Mouse (Mus musculus) midbrain, embryonic 11.5 days (tissue): ENCODE data around the gene Actl6b. TPM values are rescaled to one million over a fixed set of nuclear protein-coding genes. Genes with fewer than 3 reads are reported as not detected.
"Not testable (repeated sequence)": the region's sequence is repeated elsewhere in the genome, so short reads cannot be mapped to it uniquely, and the experiment has no call there.

Source experiments
- ATAC-seq: fragments of 200-750 bp; cut with Nextera tagmentation; 2 replicates; pipeline ENCODE4 v1.8.0; 2017; ENCODE audit warnings: moderate TSS enrichment, moderate library complexity; ENCODE audit not compliant: low FRiP score
- DNase-seq: peaks from one replicate; pipeline ENCODE4 v3.0.0; 2015; ENCODE audit warnings: low spot score; ENCODE audit errors: missing footprints
- H3K27ac ChIP-seq: fragments of 300-500 bp; sonication (generic); 2 replicates; pipeline ENCODE4 v1.5.1; 2014; ENCODE audit warnings: low read depth, low read length
- H3K27me3 ChIP-seq: fragments of 300-500 bp; sonication (generic); 2 replicates; pipeline ENCODE4 v1.6.1; 2014; ENCODE audit warnings: mild to moderate bottlenecking, low read length, moderate library complexity, mixed read lengths; ENCODE audit not compliant: control insufficient read depth, insufficient read depth
- H3K36me3 ChIP-seq: fragments of 300-500 bp; sonication (generic); 2 replicates; pipeline ENCODE4 v1.6.1; 2014; ENCODE audit warnings: mild to moderate bottlenecking, low read length, moderate library complexity, mixed read lengths; ENCODE audit not compliant: control insufficient read depth, insufficient read depth
- H3K4me1 ChIP-seq: fragments of 300-500 bp; sonication (generic); 2 replicates; pipeline ENCODE4 v1.6.1; 2014; ENCODE audit warnings: low read length; ENCODE audit not compliant: control insufficient read depth, insufficient read depth
- H3K4me2 ChIP-seq: fragments of 300-500 bp; sonication (generic); 2 replicates; pipeline ENCODE4 v1.6.1; 2014; ENCODE audit warnings: mild to moderate bottlenecking, moderate library complexity
- H3K4me3 ChIP-seq: fragments of 300-500 bp; sonication (generic); 2 replicates; pipeline ENCODE4 v1.5.1; 2014; ENCODE audit warnings: low read depth, low read length
- H3K9ac ChIP-seq: fragments of 300-500 bp; sonication (generic); 2 replicates; pipeline ENCODE4 v1.6.1; 2014; ENCODE audit warnings: low read length
- H3K9me3 ChIP-seq: fragments of 300-500 bp; sonication (generic); 2 replicates; pipeline ENCODE4 v1.6.1; 2016; ENCODE audit warnings: low read length; ENCODE audit not compliant: control insufficient read depth
- WGBS: fragments of 180-500 bp; shearing (Covaris S2); extraction: QIAGEN DNeasy Blood & Tissue Kit; methylation state at CpG from one replicate; pipeline ENCODE4 v1.1.7; 2014; 5-methylcytosine and 5-hydroxymethylcytosine counted together
- microRNA-seq: library from miRNA; unstranded; fragments of <30 nt; microRNA quantifications from one replicate; pipeline ENCODE4, GENCODE M21; 2017
- polyA plus RNA-seq: library from polyadenylated mRNA; unstranded; fragments of >200 nt; fragmentation: Nextera tagmentation; extraction: Ambion mirVana; gene quantifications from 2 replicates; pipeline ENCODE4 v1.2.1, GENCODE M21; 2014

The Actl6b gene
- polyA plus RNA-seq, 1 experiment from 2014 or later = 31.1 TPM

GRCm38 (mm10) chr5:137611245-137611602, 57.9 kb downstream of the Actl6b start:
- WGBS = 45% methylated on average over 6 of the region's 6 CpGs
- ATAC-seq = 0 out of 2 replicates have a peak, but pooled peaks have one; percentile 28
- peaks cover 26% of the 10 kb centered on the region for H3K4me1 ChIP-seq

GRCm38 (mm10) chr5:137613076-137613475, 59.8 kb downstream of the Actl6b start:
- no peaks in the 10 kb centered on the region for H3K9me3 ChIP-seq
- WGBS = 69% methylated on average over 5 of the region's 5 CpGs
- no peak overlapping the region for H3K4me2 ChIP-seq
- no peak overlapping the region; the same call in 1 of the 2 replicates for H3K27ac ChIP-seq
- no peaks in the 10 kb centered on the region for H3K36me3 ChIP-seq
- no peak overlapping the region for H3K4me3 ChIP-seq
- DNase-seq (no peak), ATAC-seq (0 out of 2 replicates have a peak, but pooled peaks have one; percentile 15)
- peak overlapping the region; percentile 3; the same call in 1 of the 2 replicates for H3K9ac ChIP-seq
- H3K4me1 ChIP-seq = peaks cover 26% of the 10 kb centered on the region
- no peaks in the 10 kb centered on the region; the same call in 1 of the 2 replicates for H3K27me3 ChIP-seq

More at GRCm38 (mm10) chr5:137611245-137611602, 57.9 kb downstream of the Actl6b start:
- H3K27ac ChIP-seq = peak overlapping the region; percentile 40; the same call in 1 of the 2 replicates
- no peaks in the 10 kb centered on the region for H3K36me3 ChIP-seq
- peak overlapping the region; percentile 22; the same call in 1 of the 2 replicates for H3K4me2 ChIP-seq
- no peak overlapping the region for H3K4me3 ChIP-seq
- peak; percentile 87 for DNase-seq
- no peaks in the 10 kb centered on the region for H3K9me3 ChIP-seq
- H3K9ac ChIP-seq = peak overlapping the region; percentile 30
- H3K27me3 ChIP-seq = no peaks in the 10 kb centered on the region; the same call in 1 of the 2 replicates

GRCm38 (mm10) chr5:137613550-137613949, 60.2 kb downstream of the Actl6b start, which contains the start of gene Pcolce:
Gene Pcolce (minus strand): TSS chr5:137613784.
- 71% methylated on average over 11 of the region's 11 CpGs for WGBS
- H3K4me2 ChIP-seq = no peak within 1 kb of the TSS
- no peak for ATAC-seq
- H3K36me3 ChIP-seq = no peaks in the 10 kb centered on the region
- no peak for DNase-seq
- H3K4me1 ChIP-seq = peaks cover 22% of the 10 kb centered on the region
- H3K9me3 ChIP-seq = no peaks in the 10 kb centered on the region
- H3K27me3 ChIP-seq = no peaks in the 10 kb centered on the region; the same call in 1 of the 2 replicates
- H3K4me3 ChIP-seq = no peak within 1 kb of the TSS
- H3K27ac ChIP-seq = no peak within 1 kb of the TSS; the same call in 1 of the 2 replicates
- H3K9ac ChIP-seq = peak within 1 kb of the TSS; percentile 3; the same call in 1 of the 2 replicates

GRCm38 (mm10) chr5:137614921-137615320, 61.6 kb downstream of the Actl6b start:
- not testable (repeated sequence) for H3K27ac ChIP-seq, H3K27me3 ChIP-seq, H3K36me3 ChIP-seq, DNase-seq, H3K9ac ChIP-seq, H3K9me3 ChIP-seq, H3K4me3 ChIP-seq, ATAC-seq, H3K4me2 ChIP-seq
- WGBS = 89% methylated on average over 2 of the region's 2 CpGs
- H3K4me1 ChIP-seq = peaks cover 21% of the 10 kb centered on the region

GRCm38 (mm10) chr5:137615347-137615746, 62.0 kb downstream of the Actl6b start:
- H3K9ac ChIP-seq = no peak overlapping the region
- H3K36me3 ChIP-seq = no peaks in the 10 kb centered on the region
- no peak overlapping the region for H3K27ac ChIP-seq
- H3K4me2 ChIP-seq = no peak overlapping the region
- ATAC-seq (no peak), DNase-seq (no peak)
- no peak overlapping the region for H3K4me3 ChIP-seq
- H3K4me1 ChIP-seq = peaks cover 18% of the 10 kb centered on the region
- H3K27me3 ChIP-seq = no peaks in the 10 kb centered on the region
- WGBS = 91% methylated on average over 7 of the region's 7 CpGs
- H3K9me3 ChIP-seq = no peaks in the 10 kb centered on the region

Small RNAs within 50 kb of the gene (microRNA-seq; reads per million reads assigned to microRNA genes)
- 0.95 reads per million for gene Mir6418

Other genes with a start within 250 kb of the Actl6b start
- 151 and 154 TPM in 2 replicates for gene Srrt, start 245.8 kb upstream of the Actl6b start, polyA plus RNA-seq
- gene Trip6, start 239.1 kb upstream of the Actl6b start, polyA plus RNA-seq = 28.0 and 34.1 TPM in 2 replicates
- 5.8 TPM in 2 replicates for gene Slc12a9, start 219.9 kb upstream of the Actl6b start, polyA plus RNA-seq
- gene Ephb4, start 203.4 kb upstream of the Actl6b start, polyA plus RNA-seq = 19.0 and 20.8 TPM in 2 replicates
- gene Zan, start 76.5 kb upstream of the Actl6b start, polyA plus RNA-seq = 0.03 TPM in 2 replicates
- 54.8 and 57.4 TPM in 2 replicates for gene Pop7, start 51.0 kb upstream of the Actl6b start, polyA plus RNA-seq
- gene Gigyf1, start 35.0 kb upstream of the Actl6b start, polyA plus RNA-seq = 10.5 and 10.6 TPM in 2 replicates
- 0.72 and 1.4 TPM in 2 replicates for gene Epo, start 20.3 kb upstream of the Actl6b start, polyA plus RNA-seq
- gene Gnb2, start 20.0 kb upstream of the Actl6b start, polyA plus RNA-seq = 432 and 501 TPM in 2 replicates
- 2.0 and 2.1 TPM in 2 replicates for gene Tfr2, start 16.3 kb downstream of the Actl6b start, polyA plus RNA-seq
- 19.0 and 19.8 TPM in 2 replicates for gene Mospd3, start 47.5 kb downstream of the Actl6b start, polyA plus RNA-seq
- gene Pcolce, start 60.3 kb downstream of the Actl6b start, polyA plus RNA-seq = 58.8 and 61.4 TPM in 2 replicates
- gene Fbxo24, start 75.5 kb downstream of the Actl6b start, polyA plus RNA-seq = 0.10 and 0.16 TPM in 2 replicates
- gene Lrch4, start 75.6 kb downstream of the Actl6b start, polyA plus RNA-seq = 27.3 and 28.3 TPM in 2 replicates
- gene Gm20605, start 75.7 kb downstream of the Actl6b start, polyA plus RNA-seq = 4.5 and 5.8 TPM in 2 replicates
- gene Sap25, start 87.8 kb downstream of the Actl6b start, polyA plus RNA-seq = 4.5 and 6.8 TPM in 2 replicates
- gene Irs3, start 92.2 kb downstream of the Actl6b start, polyA plus RNA-seq = 0.19 and 0.34 TPM in 2 replicates
- gene Agfg2, start 131.2 kb downstream of the Actl6b start, polyA plus RNA-seq = 13.6 and 14.9 TPM in 2 replicates
- 4.8 TPM in 2 replicates for gene Nyap1, start 188.1 kb downstream of the Actl6b start, polyA plus RNA-seq
- gene Tsc22d4, start 192.2 kb downstream of the Actl6b start, polyA plus RNA-seq = 47.0 and 62.9 TPM in 2 replicates
- gene Ppp1r35, start 225.3 kb downstream of the Actl6b start, polyA plus RNA-seq = 73.3 and 83.1 TPM in 2 replicates
- gene Mepce, start 234.1 kb downstream of the Actl6b start, polyA plus RNA-seq = 11.4 and 11.5 TPM in 2 replicates
- gene Zcwpw1, start 234.3 kb downstream of the Actl6b start, polyA plus RNA-seq = 11.4 and 14.8 TPM in 2 replicates